Mouse (Mus musculus) forebrain, embryonic 12.5 days (tissue): ENCODE data around the gene Nol3. TPM values are rescaled to one million over a fixed set of nuclear protein-coding genes. Genes with fewer than 3 reads are reported as not detected.

Source experiments
- ATAC-seq: fragments of 200-750 bp; cut with Nextera tagmentation; 2 replicates; pipeline ENCODE4 v1.8.0; 2017; ENCODE audit warnings: moderate TSS enrichment; ENCODE audit not compliant: low FRiP score
- H3K27ac ChIP-seq: fragments of 300-500 bp; sonication (generic); 2 replicates; pipeline ENCODE4 v1.5.1; 2016; ENCODE audit warnings: mild to moderate bottlenecking
- H3K27me3 ChIP-seq: fragments of 300-500 bp; sonication (generic); 2 replicates; pipeline ENCODE4 v1.6.1; 2016; ENCODE audit warnings: mild to moderate bottlenecking
- H3K36me3 ChIP-seq: fragments of 300-500 bp; sonication (generic); replicated peaks from 2 replicates; pipeline ENCODE4 v1.6.1; 2016; ENCODE audit warnings: mild to moderate bottlenecking
- H3K4me1 ChIP-seq: fragments of 300-500 bp; sonication (generic); 2 replicates; pipeline ENCODE4 v1.6.1; 2016
- H3K4me2 ChIP-seq: fragments of 300-500 bp; sonication (generic); 2 replicates; pipeline ENCODE4 v1.6.1; 2016; ENCODE audit warnings: mild to moderate bottlenecking, moderate library complexity
- H3K4me3 ChIP-seq: fragments of 300-500 bp; sonication (generic); replicated peaks from 2 replicates; pipeline ENCODE4 v1.5.1; 2016; ENCODE audit warnings: mild to moderate bottlenecking
- H3K9ac ChIP-seq: fragments of 300-500 bp; sonication (generic); 2 replicates; pipeline ENCODE4 v1.6.1; 2016; ENCODE audit warnings: mild to moderate bottlenecking
- H3K9me3 ChIP-seq: fragments of 300-500 bp; sonication (generic); 2 replicates; pipeline ENCODE4 v1.6.1; 2016
- WGBS: fragments of 180-500 bp; shearing (Covaris S2); methylation state at CpG from one replicate; pipeline ENCODE4 v1.1.7; 2016; 5-methylcytosine and 5-hydroxymethylcytosine counted together
- microRNA counts: library from miRNA; unstranded; fragments of <30 nt; microRNA quantifications from one replicate; lab custom pipeline; 2017
- microRNA-seq: library from miRNA; unstranded; fragments of <30 nt; microRNA quantifications from one replicate; pipeline ENCODE4, GENCODE M21; 2017
- polyA plus RNA-seq: library from polyadenylated mRNA; unstranded; fragments of >200 nt; fragmentation: Nextera tagmentation; extraction: Ambion mirVana; gene quantifications from 2 replicates; pipeline ENCODE4 v1.2.1, GENCODE M21; 2016

Nol3 gene
- polyA plus RNA-seq, 1 experiment from 2014 or later, result 3.3 TPM

- H3K4me1 ChIP-seq, result peaks cover 20% of the 10 kb centered on the region
- peak within 1 kb of the TSS; percentile 83 for H3K27ac ChIP-seq
- peaks cover 47% of the 10 kb centered on the region for H3K36me3 ChIP-seq
- peak within 1 kb of the TSS; percentile 79 for H3K4me3 ChIP-seq
- WGBS, result under 1% methylated on average over 36 of the region's 36 CpGs
- peak within 1 kb of the TSS; percentile 79 for H3K9ac ChIP-seq
- H3K4me2 ChIP-seq, result peak within 1 kb of the TSS; percentile 88
- no peaks in the 10 kb centered on the region for H3K27me3 ChIP-seq
- ATAC-seq, result peak; percentile 93
- H3K9me3 ChIP-seq, result no peaks in the 10 kb centered on the region
Measured at GRCm38 (mm10) chr8:105326141-105326672, 50.3 kb downstream of the Nol3 start, which contains the start of the genes Lrrc29 and Tmem208. Gene Lrrc29, minus strand, starts transcription at chr8:105326278. Gene Tmem208, plus strand, starts transcription at chr8:105326354.

GRCm38 (mm10) chr8:105326968-105327367 is 51.0 kb downstream of the Nol3 start:
- Histone ChIP-seq H3K27ac (no peak overlapping the region; the same call in 1 of the 2 replicates), H3K9me3 (no peaks in the 10 kb centered on the region), H3K4me1 (peaks cover 20% of the 10 kb centered on the region), H3K4me3 (peak overlapping the region; percentile 79), H3K9ac (peak overlapping the region; percentile 79), H3K4me2 (peak overlapping the region; percentile 88), H3K36me3 (peaks cover 50% of the 10 kb centered on the region), H3K27me3 (no peaks in the 10 kb centered on the region)
- ATAC-seq, result no peak
- WGBS, result 51% methylated on average over 6 of the region's 6 CpGs

GRCm38 (mm10) chr8:105330325-105330724 is 54.4 kb downstream of the Nol3 start:
- Histone ChIP-seq H3K27me3 (no peaks in the 10 kb centered on the region), H3K36me3 (peaks cover 74% of the 10 kb centered on the region), H3K9ac (no peak overlapping the region), H3K4me2 (no peak overlapping the region), H3K27ac (no peak overlapping the region), H3K9me3 (no peaks in the 10 kb centered on the region), H3K4me1 (peaks cover 14% of the 10 kb centered on the region), H3K4me3 (no peak overlapping the region)
- ATAC-seq, result no peak
- 91% methylated on average over 12 of the region's 12 CpGs for WGBS

GRCm38 (mm10) chr8:105331469-105331868 is 55.5 kb downstream of the Nol3 start:
- WGBS, result 97% methylated on average over 22 of the region's 22 CpGs
- H3K4me3 ChIP-seq, result no peak overlapping the region
- H3K9ac ChIP-seq, result no peak overlapping the region
- ATAC-seq, result no peak
- H3K4me1 ChIP-seq, result peaks cover 9% of the 10 kb centered on the region
- H3K36me3 ChIP-seq, result peaks cover 85% of the 10 kb centered on the region
- no peak overlapping the region for H3K4me2 ChIP-seq
- no peaks in the 10 kb centered on the region for H3K9me3 ChIP-seq
- H3K27ac ChIP-seq, result no peak overlapping the region
- no peaks in the 10 kb centered on the region for H3K27me3 ChIP-seq

MicroRNAs within 50 kb of the gene (microRNA counts, 519-probe panel; counts per million panel counts)
- 3,475 counts per million, percentile 32 among the panel's probes with 10 or more counts for microRNA mmu-miR-328 (lab: Ali Mortazavi, UCI)

Small RNA genes lying within 50 kb of the gene (microRNA-seq; reads per million reads assigned to microRNA genes)
- gene Gm27320 (not detected), gene Mir328 (372 reads per million, percentile 66 among the genes with 10 or more reads in this experiment)

Other genes starting within 250 kb of the Nol3 start
- gene Ces3a, start 227.5 kb upstream of the Nol3 start, polyA plus RNA-seq, result not detected in 2 replicates
- gene Ces3b, start 192.4 kb upstream of the Nol3 start, polyA plus RNA-seq, result not detected in 2 replicates
- gene Ces4a, start 144.3 kb upstream of the Nol3 start, polyA plus RNA-seq, result not detected in 2 replicates
- 58.3 and 60.0 TPM in 2 replicates for gene Cbfb, start 105.5 kb upstream of the Nol3 start, polyA plus RNA-seq
- gene D230025D16Rik, start 51.0 kb upstream of the Nol3 start, polyA plus RNA-seq, result 26.5 and 27.8 TPM in 2 replicates
- 3.3 and 4.5 TPM in 2 replicates for gene B3gnt9, start 21.0 kb upstream of the Nol3 start, polyA plus RNA-seq
- gene Tradd, start 11.5 kb upstream of the Nol3 start, polyA plus RNA-seq, result 10.8 and 11.0 TPM in 2 replicates
- 0.54 and 0.68 TPM in 2 replicates for gene Fbxl8, start 11.5 kb upstream of the Nol3 start, polyA plus RNA-seq
- gene Hsf4, start 6.3 kb upstream of the Nol3 start, polyA plus RNA-seq, result 0.11 TPM in 1 of 2 replicates, not detected in the other
- 47.6 and 53.0 TPM in 2 replicates for gene 4931428F04Rik, start 13.7 kb downstream of the Nol3 start, polyA plus RNA-seq
- 10.4 and 11.2 TPM in 2 replicates for gene Exoc3l, start 20.0 kb downstream of the Nol3 start, polyA plus RNA-seq
- 79.1 and 80.1 TPM in 2 replicates for gene E2f4, start 21.5 kb downstream of the Nol3 start, polyA plus RNA-seq
- 1.3 and 1.4 TPM in 2 replicates for gene Elmo3, start 29.5 kb downstream of the Nol3 start, polyA plus RNA-seq
- 0.78 and 1.1 TPM in 2 replicates for gene Lrrc29, start 50.1 kb downstream of the Nol3 start, polyA plus RNA-seq
- gene Tmem208, start 50.2 kb downstream of the Nol3 start, polyA plus RNA-seq, result 87.5 and 89.7 TPM in 2 replicates
- 1.4 and 1.6 TPM in 2 replicates for gene Fhod1, start 71.8 kb downstream of the Nol3 start, polyA plus RNA-seq
- gene Slc9a5, start 72.7 kb downstream of the Nol3 start, polyA plus RNA-seq, result 5.6 and 6.4 TPM in 2 replicates
- gene Plekhg4, start 97.1 kb downstream of the Nol3 start, polyA plus RNA-seq, result 1.2 TPM in 2 replicates
- gene Kctd19, start 137.4 kb downstream of the Nol3 start, polyA plus RNA-seq, result 0.13 TPM in 1 of 2 replicates, not detected in the other
- gene Lrrc36, start 137.4 kb downstream of the Nol3 start, polyA plus RNA-seq, result 1.2 and 1.4 TPM in 2 replicates
- 39.9 and 41.3 TPM in 2 replicates for gene Tppp3, start 195.4 kb downstream of the Nol3 start, polyA plus RNA-seq
- gene Zdhhc1, start 220.8 kb downstream of the Nol3 start, polyA plus RNA-seq, result 24.7 and 26.1 TPM in 2 replicates
- 10.9 and 12.0 TPM in 2 replicates for gene Hsd11b2, start 242.6 kb downstream of the Nol3 start, polyA plus RNA-seq